Mouse (Mus musculus) thymus, adult 18-20 months (tissue): ENCODE measurements around the gene Gm10645.

Experiments
- DNase-seq, 2 experiments: peaks; one replicate each; pipeline ENCODE4 v3.0.0; 2022; ENCODE audit warnings: mixed read lengths in 2 of 2

Gm10645 gene

DNA sequence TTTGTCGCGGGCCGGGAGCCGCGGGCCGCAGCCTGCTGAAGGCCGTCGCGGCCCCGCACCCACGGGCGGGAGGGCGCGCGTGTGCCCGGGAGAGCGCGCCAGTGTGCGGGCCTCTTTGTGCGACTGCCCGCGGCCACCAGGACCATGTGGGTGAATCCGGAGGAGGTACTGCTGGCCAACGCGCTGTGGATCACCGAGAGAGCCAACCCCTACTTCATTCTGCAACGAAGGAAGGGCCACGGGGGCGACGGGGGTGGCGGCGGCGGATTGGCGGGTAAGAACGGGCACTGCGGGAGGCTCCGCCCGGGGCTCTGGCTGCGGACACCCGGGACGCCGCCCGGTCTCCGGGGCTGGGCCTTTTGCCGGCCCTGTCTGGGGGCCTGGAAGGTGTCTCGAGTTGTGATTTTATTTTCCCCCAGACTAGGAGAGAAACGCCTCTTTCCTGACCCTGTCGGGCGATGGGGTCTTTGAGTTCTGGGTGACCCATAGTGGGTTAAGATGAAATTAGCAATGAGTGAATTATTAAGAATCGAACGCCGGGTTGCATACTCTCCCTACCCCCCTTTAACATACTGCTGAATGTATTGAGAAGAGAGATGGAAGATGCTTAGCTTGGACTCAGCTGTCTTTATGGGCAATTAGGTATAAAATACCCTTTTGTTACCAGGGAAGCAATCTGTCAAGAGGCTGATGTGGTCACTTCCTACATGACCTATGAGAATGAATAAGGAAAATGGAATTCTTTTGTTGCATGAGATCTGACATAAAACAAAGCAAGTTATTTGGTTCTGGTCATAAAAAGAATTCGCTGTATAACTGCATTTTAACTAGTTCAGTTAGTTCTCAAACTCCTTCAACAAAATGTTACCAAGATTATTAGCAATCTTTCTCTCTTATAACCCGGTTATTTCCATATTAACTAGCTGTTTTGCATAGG, at the start of gene Gm10645:
TSS of gene Gm10645 (minus strand) at position 240 of the 937 bp plus-strand sequence.
- DNase-seq: no peak

DNA sequence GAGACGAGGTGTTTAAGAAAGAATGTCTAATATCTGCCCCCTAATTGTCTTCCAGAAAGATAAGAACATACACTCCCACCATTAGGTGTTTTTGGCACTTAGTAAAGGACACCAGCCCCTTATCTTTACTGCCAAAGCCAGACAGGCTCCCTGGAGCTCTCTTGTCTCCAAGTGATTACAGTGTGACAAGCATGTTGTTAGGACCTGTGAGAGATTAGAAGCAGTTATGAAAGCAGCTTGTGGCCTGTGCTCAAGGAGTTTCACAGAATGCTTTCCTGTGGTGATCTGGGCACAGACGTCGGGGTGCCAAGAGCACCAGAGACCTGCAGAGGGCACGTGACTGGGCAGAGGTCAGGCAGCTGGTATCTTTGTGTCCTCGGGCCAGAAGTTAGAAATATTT, 49.1 kb upstream of the Gm10645 start:
- DNase-seq: no peak

DNA sequence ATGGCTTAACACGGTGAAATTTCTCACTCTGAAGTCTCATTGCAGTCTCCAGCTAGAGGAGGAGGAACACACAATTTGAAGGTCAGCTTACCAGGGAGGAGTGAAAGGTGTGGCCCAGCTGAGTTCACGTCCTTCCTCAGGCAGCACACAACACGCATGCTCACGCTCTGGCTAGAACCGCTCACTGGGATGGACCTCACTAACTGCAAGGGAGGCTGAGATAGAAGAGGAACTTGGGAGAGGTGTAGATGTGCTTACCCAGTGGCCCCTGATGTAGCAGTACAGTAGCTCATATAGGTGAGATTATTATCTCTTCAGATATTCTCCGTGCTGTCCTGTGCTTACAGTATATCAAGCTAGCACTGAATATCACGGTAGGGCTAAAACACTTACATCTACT, 44.7 kb upstream of the Gm10645 start:
- no peak for DNase-seq

DNA sequence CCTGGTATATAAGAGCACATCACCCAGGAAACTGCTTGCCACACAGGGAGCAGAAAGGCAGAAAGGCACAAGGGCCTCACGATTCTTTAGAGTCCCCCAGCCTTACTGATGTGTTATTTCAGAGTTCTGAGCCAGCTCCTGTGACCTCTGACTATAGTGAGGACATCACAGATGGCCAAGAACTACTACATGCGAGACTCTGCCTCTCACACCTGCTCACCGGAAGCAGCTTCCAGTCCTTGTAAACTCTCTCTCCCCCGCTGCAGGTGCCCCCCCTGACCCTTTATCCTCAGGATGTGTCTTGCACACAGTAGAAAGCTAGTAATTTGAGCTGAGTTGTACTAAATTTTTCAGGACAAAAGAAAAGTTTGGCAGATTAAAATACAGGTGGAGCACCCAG, 43.6 kb upstream of the Gm10645 start:
- no peak for DNase-seq

DNA sequence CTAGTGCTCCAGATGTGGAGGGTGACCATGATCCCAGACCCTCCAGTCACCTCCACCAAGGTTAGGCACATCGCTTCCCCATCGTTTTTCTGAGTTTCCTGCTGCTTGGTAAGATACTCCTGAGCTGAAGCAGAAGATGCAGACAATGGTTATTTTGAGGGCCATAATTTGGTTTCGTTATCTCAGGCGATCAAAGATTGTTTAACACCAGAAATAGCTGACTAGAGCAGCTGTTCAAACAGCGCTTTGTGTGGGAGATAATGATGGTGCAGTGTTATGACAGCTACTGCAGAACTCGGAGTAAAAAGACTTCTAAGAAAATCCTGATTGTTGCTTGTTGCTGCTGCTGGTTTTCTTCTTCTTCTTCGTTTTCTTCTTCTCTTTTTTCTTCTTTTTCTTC, 39.9 kb upstream of the Gm10645 start:
- DNase-seq: no peak

DNA sequence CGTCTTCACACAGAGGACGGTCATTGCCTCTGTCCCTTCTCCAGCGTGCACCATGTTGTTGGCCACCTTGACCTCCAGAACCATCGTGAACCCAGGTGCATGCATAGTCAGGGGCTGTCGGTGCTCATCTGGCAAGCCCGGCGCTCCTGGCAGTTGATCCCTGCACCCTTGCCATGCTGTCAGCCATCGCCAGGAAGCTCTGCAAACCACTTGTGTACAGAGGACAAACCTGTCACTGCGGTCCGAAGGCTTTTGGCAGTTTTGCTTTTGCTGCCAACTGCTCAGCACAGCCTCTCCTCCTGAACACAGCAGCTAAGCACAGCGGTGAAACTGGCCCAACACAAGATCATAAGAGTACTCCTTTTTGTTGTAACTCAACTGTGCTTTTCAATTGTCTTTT, 37.0 kb upstream of the Gm10645 start:
- DNase-seq: no peak

DNA sequence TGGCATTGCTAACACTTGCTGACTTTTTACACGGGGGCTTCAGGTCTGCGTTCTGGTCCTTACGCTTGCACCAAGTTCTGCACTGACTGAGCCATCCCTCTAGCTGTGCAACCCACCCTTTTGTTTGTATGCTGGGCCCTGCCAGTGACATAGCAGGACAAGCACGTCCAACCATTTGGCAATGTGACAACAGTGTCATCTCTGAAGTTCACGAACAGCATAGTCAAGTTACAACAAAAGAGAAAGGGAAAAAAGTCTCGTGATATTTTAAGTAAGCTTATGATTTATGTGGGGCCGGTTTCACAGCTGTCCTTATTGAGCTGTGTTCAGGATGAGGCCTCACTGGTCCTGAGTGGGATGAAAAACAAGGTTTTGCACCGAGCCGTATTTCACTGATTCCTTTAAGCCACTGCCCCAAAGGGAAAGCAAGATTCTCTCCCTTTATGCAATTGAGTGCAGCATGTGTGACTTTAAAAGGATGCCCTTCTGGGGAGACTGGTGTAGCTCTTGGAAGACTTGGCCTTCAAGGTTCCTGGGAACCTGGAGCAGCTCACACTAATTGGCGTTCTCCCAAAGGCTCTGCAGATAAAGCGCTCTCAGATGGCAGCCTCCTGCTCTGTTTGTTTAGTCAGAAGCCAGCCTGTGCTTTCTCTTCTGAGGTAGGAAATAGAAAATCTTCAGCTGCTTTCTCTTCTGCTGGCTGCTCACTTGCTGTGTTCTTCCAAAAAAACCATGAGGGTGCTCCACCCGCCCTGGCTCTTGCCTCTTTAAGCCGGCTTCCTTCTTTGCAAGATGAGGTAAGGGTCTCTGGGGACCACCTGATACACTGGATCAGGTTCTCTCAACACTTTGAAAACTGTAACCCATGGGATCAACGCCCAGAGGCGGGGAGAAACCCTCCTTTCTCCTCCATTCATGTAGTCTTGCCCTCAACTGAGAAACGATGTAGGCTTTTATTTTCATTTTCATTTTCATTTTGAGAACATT, 34.5 kb upstream of the Gm10645 start:
- no peak for DNase-seq

DNA sequence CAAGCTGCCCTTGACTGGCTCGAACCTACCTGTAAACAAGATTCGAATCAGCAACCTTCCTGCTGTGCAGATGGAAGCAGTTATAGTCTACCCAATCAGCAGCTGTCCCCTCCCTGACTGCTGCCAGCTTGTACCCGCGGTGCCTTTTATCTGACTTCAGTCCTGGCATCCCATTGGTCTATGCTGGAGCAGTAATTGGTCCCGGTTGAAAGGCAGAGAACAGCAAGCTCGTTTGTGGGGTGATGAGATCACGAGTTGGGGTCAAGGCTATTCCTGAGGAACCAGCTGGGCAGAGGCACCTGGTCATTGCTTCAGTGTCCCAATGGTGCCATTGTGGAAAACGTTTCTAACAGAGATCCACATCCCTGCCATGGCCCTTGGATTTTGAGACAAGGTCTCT, 33.7 kb upstream of the Gm10645 start:
- DNase-seq: no peak

DNA sequence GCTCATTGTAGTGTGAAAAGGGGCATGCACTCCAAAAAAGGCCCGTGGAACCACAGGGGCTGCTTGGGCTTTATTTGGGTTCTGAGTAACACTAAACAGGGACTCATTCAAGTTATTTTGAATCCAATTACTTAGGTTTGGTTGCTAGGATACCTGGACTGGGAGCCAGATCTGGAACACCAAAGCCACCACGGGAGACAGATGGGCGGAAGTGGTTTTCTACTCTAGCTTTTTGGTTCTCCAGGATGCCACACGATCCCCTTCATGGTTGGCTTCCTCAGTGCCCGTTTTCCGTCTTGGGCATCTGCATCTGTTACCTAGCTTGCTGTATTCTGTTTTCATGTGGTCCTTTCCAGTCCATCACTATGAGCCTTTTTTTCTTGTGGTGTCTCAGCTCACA, 30.1 kb upstream of the Gm10645 start:
- DNase-seq: no peak

DNA sequence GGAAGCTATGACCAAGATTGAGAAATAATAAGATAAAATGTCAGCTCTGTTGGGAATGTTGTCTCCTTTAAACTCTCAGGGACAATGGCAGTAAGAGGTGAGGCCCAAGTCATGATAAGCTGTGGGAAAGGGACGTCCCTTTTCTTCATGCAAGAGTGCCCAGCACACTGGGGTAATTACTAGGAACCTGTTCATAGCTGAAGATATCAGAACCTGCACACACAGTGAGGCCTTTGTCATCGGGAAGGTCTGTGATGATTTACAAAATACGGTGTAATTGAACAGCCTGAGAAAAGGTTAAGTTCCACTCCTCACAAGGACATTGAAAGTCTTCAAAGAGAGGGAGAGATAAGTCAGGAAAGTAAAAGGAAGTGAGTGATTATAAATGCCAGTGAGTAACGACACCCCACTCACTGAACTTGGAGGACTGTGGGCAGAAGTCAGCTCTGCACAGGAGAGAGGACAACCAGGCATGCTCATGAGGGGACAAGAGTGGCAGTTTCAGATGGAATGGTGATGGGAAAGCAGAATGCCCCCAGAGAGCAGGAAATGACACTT, 23.6 kb upstream of the Gm10645 start:
- no peak for DNase-seq

DNA sequence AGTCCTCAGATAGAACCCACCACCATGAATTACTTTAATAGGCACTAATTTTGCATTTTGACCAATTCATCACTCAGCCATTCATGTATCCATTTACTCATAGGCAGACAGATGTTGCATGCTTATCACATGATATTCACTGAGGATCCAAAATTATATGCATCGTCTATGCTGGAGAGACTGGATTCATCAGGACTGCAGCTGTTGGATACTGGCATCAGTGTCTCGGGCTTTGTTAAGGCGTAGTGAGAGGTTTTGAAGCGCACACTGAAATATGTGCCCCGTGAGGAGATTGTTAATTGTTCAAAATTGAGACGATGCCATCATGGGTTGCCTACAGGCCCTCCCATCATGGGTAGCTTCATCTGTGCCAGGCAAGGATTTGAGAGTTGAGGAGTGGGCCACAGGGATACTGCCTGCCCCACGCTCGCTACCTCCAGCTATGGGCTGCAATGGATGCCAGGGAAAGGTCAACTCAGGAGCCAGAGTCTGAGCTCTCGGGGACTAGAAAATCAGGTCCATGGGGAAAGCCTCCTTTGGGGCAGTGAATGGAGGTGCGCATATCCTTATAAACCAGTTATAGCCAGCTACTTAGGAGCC, 21.5 kb upstream of the Gm10645 start:
- DNase-seq: no peak

DNA sequence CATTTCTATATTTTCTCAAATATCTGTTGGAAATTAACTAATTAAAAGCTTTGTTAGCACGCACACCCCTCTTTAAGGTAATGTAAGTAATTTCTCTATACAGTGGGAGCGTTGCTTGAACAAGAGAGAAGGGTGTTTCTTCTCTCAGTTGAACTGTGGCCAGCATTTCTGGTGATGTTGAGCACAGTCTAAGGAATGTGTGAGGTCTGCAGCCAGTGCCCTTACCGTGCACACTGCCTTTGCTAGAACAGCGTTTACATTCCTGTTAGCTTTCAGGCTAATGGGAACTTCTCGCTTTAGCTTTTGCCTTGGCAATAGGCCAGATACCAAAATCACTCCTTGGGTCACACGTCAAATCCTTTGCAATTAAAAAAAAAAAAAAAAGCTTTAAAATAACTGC, 20.4 kb upstream of the Gm10645 start:
- no peak for DNase-seq

DNA sequence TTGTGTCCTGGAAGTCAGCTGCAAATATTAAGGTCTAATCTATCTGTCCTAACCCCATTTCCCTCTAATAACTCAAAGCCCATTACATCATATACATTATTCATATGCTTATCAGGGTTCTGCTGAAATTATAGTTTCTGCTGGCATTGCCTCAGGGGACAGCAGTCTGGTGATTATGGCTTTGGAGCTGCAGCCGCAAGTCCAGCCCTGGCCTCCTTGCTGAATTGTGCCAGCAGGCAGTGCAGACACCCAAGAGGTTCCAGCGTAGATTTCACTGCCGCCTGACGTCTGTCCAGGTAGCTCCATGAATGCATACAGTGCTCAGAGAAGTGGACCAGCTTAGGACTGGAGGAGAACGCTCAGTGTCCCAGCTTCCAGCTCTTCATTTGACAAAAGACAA, 16.8 kb upstream of the Gm10645 start:
- no peak for DNase-seq

DNA sequence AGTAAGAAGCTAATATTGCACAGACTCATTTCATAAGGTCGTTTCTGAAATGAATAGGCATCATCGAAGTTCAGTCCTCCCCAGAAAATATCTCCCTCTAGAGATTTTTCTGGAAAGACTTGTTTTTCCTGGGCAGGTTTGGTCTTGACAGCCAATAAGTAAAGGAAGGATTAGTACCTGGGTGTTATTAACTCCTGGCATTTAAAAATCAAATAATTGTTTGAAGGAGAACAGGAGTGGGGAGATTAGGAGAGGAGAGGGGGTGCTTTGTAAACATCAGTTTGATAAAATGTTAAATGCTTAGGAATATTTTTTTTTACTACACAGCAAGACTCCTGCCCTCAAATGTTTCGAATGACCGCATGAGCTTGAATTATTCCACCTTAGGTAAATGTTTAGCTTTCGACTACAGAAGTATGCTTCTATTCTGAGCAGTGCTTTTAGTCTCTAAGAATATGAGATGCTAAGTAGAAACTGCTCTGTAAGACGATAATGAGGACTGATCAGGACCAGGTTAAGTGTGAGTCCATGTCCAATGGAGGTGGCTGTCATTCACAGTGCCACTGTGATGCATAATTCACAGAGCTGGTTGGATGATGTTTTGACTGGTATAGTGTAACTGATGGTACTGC, 16.0 kb upstream of the Gm10645 start:
- DNase-seq: no peak

DNA sequence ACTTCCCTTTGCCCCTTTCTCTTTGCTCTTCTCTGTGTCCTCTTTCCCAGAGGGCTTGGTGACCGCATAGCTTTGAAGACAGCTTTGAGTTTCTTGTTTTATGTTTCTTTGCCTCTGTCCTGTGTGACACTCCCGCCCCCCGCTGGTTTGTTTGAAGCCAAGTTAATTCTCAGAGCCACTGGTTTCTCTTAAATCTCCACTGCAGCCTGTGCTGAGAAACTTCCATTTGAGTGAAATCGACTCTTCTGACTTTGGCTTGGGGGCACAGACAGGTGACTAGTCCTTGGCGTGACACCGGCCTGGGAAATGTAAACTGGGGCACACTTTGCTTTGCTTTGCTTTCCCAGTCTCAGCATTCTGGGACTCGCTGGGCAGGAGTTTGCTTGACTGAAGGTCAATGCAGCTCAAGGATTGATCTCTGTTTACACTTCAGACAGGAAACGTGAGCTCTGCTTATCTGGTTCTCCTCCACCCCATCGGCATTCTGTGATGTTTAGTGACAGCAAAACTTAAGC, 12.3 kb upstream of the Gm10645 start:
- DNase-seq: no peak

DNA sequence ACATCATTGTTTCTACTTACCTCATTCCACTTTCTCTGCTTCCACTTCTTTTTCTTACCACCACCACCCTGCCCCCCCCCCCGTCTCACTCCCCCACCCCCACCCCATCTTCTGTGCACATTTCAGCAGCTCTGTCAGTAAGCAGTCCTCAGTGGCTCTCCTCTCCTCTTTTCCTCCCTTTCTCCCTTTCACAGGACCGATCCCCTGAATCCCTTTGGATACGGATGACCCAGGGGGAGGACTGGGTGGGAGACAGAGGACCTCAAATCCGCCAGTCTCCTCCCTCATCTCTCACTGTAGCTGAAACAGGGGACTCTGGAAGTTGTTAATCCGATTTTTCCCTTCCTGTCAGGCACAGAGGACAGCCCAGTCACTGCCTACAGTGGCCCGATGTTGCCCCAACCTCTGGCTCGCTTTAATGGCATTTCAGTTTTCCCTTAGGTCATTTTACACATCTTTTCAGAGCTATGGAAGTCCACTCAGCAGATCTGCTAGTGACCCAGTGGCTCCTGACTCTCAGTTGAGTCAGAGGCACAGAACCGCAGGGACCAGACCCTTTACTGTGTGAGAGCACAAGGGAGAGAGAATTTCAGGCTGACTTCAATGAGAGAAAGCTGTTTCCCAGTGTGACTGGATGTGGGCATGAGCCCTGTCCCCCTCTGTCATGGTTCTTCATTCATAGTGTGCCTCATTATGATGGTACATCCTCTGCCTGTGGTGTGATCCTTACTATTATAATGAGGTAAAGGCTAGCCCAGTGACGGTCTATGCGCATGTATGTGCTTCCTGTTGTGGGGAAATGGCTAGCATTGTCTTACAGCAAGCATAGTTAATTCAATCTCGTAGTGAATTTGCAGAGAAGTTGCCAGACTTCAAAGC, 11.6 kb upstream of the Gm10645 start:
- no peak for DNase-seq

DNA sequence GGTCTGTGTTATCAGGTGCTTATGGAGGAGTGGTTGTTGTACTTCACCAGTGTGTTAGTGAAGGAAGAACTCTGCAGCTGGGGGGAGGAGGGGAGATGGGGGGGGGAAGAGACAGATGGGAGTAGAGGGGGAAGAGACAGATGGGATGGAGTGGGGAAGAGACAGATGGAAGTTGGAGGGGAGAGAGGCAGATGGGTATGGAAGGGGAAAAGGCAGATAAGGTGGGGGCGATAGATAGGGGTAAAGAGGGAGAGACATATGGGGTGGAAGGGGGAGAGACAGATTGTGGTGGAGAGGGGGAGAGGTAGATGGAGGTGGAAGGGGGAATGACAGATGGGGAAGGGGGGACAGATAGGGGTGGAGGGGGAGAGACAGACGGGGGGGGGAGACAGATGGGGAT, 10.8 kb upstream of the Gm10645 start:
- DNase-seq: no peak

DNA sequence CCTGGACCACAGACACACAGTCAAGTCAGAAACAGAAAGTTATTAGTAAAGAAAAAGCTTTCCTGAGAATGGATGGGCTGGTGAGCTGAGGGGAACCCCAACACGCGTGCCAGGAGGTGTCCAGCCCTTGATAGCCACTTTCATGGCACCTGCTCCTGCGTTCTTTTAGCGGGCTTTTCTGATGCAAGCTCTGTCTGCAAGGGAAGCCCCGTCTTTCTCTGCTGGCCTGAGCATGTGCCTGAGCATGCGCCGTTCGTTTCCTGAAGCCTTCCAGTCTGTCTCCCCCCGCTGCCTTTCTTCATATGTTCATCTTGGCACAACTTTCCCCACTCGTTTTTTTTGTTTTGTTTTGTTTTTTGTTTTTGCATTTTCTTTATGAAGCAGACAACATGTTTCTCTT, 9.7 kb upstream of the Gm10645 start:
- no peak for DNase-seq

DNA sequence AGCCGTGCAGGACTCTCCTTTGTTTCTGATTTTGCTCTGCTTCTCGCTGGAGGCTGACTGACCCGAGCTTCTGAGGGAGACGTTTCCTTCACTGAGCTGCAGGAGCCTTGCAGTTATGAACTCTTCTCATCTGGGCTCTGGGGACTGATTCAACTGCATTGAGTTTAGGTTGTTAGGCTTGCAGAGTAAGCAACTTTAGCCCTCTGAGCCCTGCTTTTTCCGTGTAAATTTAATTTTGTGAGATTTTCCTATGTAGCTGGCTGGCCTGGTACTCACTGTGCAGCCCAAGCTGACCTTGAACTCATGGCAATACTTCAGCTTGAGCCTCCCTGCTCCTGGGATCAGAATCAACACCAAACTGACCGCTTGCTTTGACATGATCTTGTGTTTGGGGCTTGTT, 4.9 kb upstream of the Gm10645 start:
- DNase-seq: no peak

DNA sequence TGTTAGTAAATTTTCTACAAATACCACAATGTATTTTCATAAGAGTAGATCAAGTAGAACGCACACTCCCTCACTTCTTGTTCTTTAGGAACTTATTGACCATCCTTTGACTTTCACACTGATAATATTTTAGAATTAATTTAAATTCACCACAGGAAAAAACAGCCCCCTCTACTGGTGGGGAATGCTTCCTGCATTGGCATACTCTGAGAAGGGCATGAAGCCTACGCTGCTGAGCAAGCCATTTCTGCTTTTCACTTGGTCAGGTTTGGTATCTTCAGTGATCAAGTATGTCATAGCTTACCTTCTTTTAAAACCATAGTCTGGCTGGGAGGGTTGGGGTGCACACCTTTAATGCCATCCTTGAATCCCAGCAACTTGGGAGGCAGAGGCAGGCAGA, 3.7 kb upstream of the Gm10645 start:
- DNase-seq: no peak

DNA sequence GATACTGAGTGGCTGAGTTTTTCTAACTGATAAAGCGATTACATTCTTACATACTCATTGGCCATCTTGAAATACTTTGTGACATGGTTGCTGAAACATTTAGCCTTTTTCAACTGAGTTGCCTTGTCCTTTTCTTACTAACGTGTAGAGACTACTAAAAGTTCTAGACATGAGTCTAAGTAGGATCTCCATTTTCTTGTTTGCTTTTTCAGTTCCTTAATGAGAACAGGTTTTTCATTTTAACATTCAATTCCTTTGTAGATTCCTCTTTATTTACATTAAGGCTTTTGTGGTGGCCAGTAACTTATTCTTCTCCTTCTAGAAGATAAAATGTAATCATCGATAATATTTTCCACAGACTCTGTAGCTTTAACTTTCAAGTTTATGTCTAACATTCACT, 3.2 kb upstream of the Gm10645 start:
- DNase-seq: no peak
